Mouse (Mus musculus) forebrain, embryonic 11.5 days (tissue): ENCODE measurements at regions not wholly inside any gene's neighbourhood (a gene's known extent, or its start where the extent isn't known, plus 50 kb on each side); places are given as distances from the start of the nearest gene placed in this dataset.

Experiments
- ATAC-seq: fragments of 200-750 bp; cut with Nextera tagmentation; replicated peaks from 2 replicates; pipeline ENCODE4 v1.8.0; 2017; ENCODE audit warnings: moderate TSS enrichment; ENCODE audit not compliant: low FRiP score
- DNase-seq: peaks from one replicate; pipeline ENCODE4 v3.0.0-alpha.2; 2017; ENCODE audit warnings: low spot score
- H3K27ac ChIP-seq: fragments of 300-500 bp; sonication (generic); 2 replicates; pipeline ENCODE4 v1.5.1; 2014; ENCODE audit warnings: low read depth, low read length
- H3K27me3 ChIP-seq: fragments of 300-500 bp; sonication (generic); 2 replicates; pipeline ENCODE4 v1.6.1; 2014; ENCODE audit warnings: mild to moderate bottlenecking, low read length, mixed read lengths; ENCODE audit not compliant: control insufficient read depth, insufficient read depth
- H3K36me3 ChIP-seq: fragments of 300-500 bp; sonication (generic); 2 replicates; pipeline ENCODE4 v1.6.1; 2014; ENCODE audit warnings: mild to moderate bottlenecking, low read length, moderate library complexity, mixed read lengths; ENCODE audit not compliant: control insufficient read depth, insufficient read depth
- H3K4me1 ChIP-seq: fragments of 300-500 bp; sonication (generic); replicated peaks from 2 replicates; pipeline ENCODE4 v1.6.1; 2014; ENCODE audit warnings: low read length, mixed read lengths; ENCODE audit not compliant: control insufficient read depth, insufficient read depth
- H3K4me2 ChIP-seq: fragments of 300-500 bp; sonication (generic); 2 replicates; pipeline ENCODE4 v1.6.1; 2014; ENCODE audit warnings: low read depth, mild to moderate bottlenecking, low read length, moderate library complexity, mixed read lengths; ENCODE audit not compliant: severe bottlenecking
- H3K4me3 ChIP-seq: fragments of 300-500 bp; sonication (generic); 2 replicates; pipeline ENCODE4 v1.5.1; 2014; ENCODE audit warnings: low read depth, low read length
- H3K9ac ChIP-seq: fragments of 300-500 bp; sonication (generic); 2 replicates; pipeline ENCODE4 v1.6.1; 2014; ENCODE audit warnings: low read length
- H3K9me3 ChIP-seq: fragments of 300-500 bp; sonication (generic); 2 replicates; pipeline ENCODE4 v1.6.1; 2016; ENCODE audit warnings: low read length, mixed read lengths; ENCODE audit not compliant: control insufficient read depth
- WGBS: fragments of 180-500 bp; shearing (Covaris S2); extraction: QIAGEN DNeasy Blood & Tissue Kit; methylation state at CpG from one replicate; pipeline ENCODE4 v1.1.7; 2014; 5-methylcytosine and 5-hydroxymethylcytosine counted together

DNA sequence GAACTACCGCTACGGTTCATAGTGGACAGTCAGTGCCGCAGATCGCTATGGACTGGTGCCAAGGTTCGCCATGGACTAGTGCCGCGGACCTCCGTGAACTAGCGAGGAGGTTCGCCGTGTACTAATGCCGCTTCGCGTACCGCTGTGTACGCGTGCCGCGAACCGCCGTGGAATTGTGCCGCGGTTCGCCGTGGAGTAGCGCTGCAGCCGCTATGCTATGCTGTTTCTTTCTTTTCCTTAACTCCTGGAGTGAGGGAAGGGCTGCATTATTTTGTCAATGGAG is 71.9 kb downstream of the Rtl1 start:
- Histone ChIP-seq H3K27me3 (peaks cover 2% of the 10 kb centered on the region; the same call in 1 of the 2 replicates), H3K4me3 (peak overlapping the region; percentile 21), H3K4me2 (peak overlapping the region; percentile 51), H3K27ac (no peak overlapping the region), H3K36me3 (no peaks in the 10 kb centered on the region), H3K4me1 (peaks cover 6% of the 10 kb centered on the region), H3K9me3 (peaks cover 32% of the 10 kb centered on the region), H3K9ac (no peak overlapping the region)
- ATAC-seq (no peak), DNase-seq (no peak)
- WGBS = 47% methylated on average over 27 of the region's 27 CpGs

DNA sequence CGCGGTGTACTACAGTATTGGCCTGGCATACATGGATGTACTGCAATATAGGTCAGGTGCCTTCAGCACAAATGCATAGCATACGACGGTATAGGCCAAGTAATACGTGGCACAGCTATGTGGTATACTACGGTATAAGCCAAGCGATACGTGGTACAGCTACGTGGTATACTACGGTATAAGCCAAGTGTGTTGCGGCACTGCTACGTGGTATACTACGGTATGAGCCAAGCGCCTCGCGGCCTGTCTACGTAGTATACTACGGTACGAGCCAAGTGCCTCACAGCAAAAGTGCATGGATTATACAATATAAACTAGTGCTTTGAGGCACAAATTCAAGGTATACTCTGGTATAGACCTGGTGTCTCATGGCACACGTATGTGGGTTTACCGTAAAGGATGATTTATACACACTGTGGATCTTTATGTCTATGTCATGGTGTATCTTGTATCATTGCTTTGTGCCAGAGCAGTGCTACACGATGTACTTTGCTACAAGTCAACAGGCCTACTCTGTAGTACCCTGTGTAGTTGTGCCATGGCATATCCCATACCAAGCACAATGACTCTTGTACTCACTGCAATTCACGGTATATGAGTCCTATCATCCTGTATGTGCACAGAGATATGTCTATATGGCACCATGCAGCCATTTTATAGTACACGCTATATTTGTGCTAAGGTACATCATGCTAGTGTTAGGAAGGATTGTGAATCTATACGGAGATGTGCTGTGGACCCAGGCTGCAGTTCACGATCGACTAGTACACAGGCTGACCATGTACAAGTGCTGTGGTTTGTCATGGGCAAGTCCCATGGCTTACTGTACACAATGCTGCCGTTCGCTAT is 72.5 kb downstream of the Rtl1 start:
- Histone ChIP-seq H3K9ac (no peak overlapping the region), H3K4me3 (peak overlapping the region; percentile 21), H3K27ac (no peak overlapping the region), H3K4me1 (peaks cover 6% of the 10 kb centered on the region), H3K27me3 (peaks cover 2% of the 10 kb centered on the region; the same call in 1 of the 2 replicates), H3K9me3 (peaks cover 32% of the 10 kb centered on the region), H3K4me2 (peak overlapping the region; percentile 51), H3K36me3 (no peaks in the 10 kb centered on the region)
- 55% methylated on average over 29 of the region's 29 CpGs for WGBS
- peak; percentile 78 for ATAC-seq
- DNase-seq = no peak

DNA sequence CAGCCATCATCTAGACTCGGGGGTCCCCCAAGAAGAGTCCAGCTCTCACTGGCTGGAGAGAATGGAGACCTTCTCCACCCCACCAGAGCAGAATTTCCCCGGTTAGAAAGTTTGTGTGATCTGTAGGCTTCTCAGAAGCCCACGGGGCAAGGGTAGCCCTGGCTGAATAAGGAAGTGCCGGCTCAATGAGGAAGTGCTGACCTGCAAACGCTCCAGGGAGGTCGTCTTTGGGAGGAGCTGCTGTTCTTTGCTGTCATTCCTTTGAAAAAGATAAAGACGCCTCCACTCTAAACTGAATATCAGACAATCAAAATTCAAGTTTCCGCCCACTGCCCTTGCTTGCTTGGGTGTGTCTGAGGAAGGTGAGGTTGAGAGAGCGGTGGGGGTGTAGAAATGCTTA is 73.0 kb downstream of the Dlk1 start:
- WGBS = 65% methylated on average over 9 of the region's 9 CpGs
- Histone ChIP-seq H3K9me3 (peaks cover 32% of the 10 kb centered on the region), H3K36me3 (no peaks in the 10 kb centered on the region), H3K4me1 (peaks cover 6% of the 10 kb centered on the region), H3K27ac (no peak overlapping the region), H3K27me3 (peaks cover 2% of the 10 kb centered on the region; the same call in 1 of the 2 replicates), H3K4me2 (no peak overlapping the region), H3K9ac (no peak overlapping the region), H3K4me3 (no peak overlapping the region)
- DNase-seq = no peak
- ATAC-seq = no peak

DNA sequence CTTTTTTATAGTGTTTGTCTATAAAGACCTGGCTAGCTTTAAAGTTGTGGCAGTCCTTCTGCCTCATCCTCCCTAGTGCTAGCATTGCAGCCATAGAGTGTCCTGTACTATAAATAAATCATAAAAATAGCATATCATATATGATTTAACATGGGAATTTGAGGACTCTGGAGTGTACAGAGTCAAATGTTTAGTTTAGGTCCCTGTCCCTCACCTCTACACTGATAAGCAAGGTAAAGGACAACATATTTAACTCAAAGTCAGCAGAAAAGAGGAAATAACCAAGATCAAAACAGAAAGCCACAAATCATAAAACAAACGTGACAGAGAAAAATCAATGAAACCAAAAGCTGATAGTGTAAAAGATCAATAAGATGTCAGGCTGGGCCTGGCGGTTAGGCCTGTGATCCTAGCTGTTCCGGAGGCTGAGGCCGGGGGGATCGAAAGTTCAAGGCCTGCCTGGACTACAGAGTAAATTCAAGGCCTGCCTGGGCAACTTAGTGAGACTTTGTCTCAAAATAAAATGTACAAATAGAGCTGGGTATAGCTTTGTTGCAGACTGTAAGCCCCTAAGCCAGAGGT is 68.7 kb downstream of the Dlk1 start:
- WGBS = 78% methylated on average over 5 of the region's 5 CpGs
- ATAC-seq = no peak
- DNase-seq = no peak
- Histone ChIP-seq H3K4me1 (peaks cover 22% of the 10 kb centered on the region), H3K36me3 (no peaks in the 10 kb centered on the region), H3K9ac (no peak overlapping the region), H3K4me2 (no peak overlapping the region), H3K27me3 (no peaks in the 10 kb centered on the region; the same call in 1 of the 2 replicates), H3K4me3 (no peak overlapping the region), H3K27ac (no peak overlapping the region), H3K9me3 (peaks cover 6% of the 10 kb centered on the region; the same call in 1 of the 2 replicates)

DNA sequence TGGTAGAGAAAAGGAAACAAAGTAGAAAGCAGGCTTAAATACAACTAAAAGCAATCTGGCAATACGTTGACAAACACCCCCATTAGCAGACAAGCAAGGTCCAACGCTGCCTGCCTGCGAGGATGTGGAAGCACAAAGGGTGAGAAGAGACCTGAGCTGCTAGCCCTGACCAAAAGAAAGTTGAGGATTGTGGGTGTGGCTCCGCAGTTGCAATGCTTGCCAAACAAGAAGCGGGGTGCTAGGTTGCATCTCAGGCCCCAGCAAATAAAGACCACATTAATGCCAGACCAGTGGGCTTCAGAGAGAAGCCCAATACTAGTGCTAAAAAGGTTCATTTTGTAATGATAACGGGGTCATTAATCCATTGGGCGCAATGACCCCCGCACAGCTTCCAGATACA is 67.8 kb downstream of the Dlk1 start:
- ATAC-seq (peak; percentile 77), DNase-seq (no peak)
- Histone ChIP-seq H3K9me3 (no peaks in the 10 kb centered on the region), H3K4me3 (no peak overlapping the region), H3K4me1 (peaks cover 22% of the 10 kb centered on the region), H3K36me3 (no peaks in the 10 kb centered on the region), H3K4me2 (no peak overlapping the region), H3K27me3 (no peaks in the 10 kb centered on the region), H3K27ac (no peak overlapping the region; the same call in 1 of the 2 replicates), H3K9ac (no peak overlapping the region)
- 16% methylated on average over 8 of the region's 8 CpGs for WGBS

DNA sequence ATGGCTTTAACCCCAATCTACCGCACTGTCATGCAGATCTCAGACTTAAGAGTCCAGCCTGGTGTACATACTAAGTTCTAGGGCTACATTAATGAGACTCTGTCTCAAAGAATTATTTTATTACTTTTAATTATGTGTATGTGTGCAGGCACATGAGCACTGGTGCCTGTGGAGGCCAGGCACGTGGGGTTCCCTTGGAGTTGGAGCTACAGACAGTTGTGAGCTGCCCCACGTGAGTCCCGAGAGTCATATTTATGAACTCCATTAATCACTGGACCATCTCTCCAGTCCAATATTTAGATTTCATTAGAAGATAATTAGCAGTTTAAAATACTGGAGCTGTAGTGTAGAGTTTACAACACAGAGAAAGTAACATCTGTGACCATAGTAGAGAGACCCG is 67.2 kb downstream of the Dlk1 start:
- Histone ChIP-seq H3K27ac (peak overlapping the region; percentile 51; the same call in 1 of the 2 replicates), H3K4me2 (no peak overlapping the region), H3K4me3 (no peak overlapping the region), H3K27me3 (no peaks in the 10 kb centered on the region), H3K36me3 (no peaks in the 10 kb centered on the region), H3K4me1 (peaks cover 22% of the 10 kb centered on the region), H3K9ac (no peak overlapping the region), H3K9me3 (no peaks in the 10 kb centered on the region)
- WGBS = 37% methylated on average over 5 of the region's 5 CpGs
- DNase-seq (no peak), ATAC-seq (peak; percentile 34)

DNA sequence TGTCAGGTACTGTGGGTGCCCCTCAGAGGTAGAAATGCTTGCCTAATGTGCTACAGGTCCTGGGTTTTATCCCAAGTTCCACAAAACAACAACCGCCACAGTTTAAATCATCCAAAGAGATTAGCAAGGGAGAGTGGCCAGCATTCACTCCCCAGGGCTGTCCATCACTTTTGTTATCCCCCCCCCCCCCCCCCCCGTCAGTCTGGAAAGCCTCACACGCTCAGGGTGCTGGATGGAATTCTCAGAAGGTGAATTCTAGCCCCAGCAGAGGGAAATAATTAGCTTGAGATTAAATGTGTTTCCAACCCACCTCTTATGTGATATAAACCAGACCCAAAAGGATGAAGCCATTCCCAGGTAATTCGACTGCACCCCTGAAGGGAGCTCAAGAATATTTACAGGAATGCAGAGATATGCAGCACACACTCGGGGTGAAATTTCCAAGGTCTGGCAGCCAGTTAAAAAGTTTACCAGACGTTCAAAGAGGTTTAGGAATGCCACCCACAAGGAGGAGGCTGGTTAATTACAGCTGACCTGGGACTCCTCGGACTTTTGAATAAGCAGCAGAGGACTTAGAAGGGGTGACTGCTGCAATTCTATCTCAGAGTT is 65.9 kb downstream of the Dlk1 start:
- Histone ChIP-seq H3K36me3 (no peaks in the 10 kb centered on the region), H3K9ac (no peak overlapping the region), H3K27me3 (no peaks in the 10 kb centered on the region), H3K27ac (no peak overlapping the region; the same call in 1 of the 2 replicates), H3K4me3 (no peak overlapping the region), H3K4me2 (no peak overlapping the region), H3K4me1 (peaks cover 22% of the 10 kb centered on the region), H3K9me3 (no peaks in the 10 kb centered on the region)
- 4% methylated on average over 7 of the region's 7 CpGs for WGBS
- ATAC-seq = no peak
- no peak for DNase-seq

DNA sequence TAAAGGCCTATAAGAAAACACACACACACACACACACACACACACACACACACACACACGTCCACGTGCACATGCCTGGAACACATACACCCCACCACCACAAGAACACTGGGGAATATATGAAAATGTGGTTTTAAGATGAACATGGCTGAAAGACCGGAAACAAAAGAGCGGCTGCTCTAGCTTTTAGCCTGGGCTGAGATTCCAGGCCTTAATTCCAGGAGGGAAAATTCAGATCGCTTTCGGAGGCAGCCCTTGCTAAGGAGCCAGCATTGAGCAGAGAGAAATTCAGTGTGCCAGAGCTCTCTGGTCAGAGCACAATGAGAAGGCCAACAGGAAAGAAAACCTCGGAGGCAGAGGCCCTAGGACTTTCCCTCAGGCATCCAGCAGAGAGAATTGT is 65.1 kb downstream of the Dlk1 start:
- Histone ChIP-seq H3K4me3 (no peak overlapping the region), H3K27me3 (no peaks in the 10 kb centered on the region), H3K36me3 (no peaks in the 10 kb centered on the region), H3K27ac (no peak overlapping the region), H3K9me3 (no peaks in the 10 kb centered on the region), H3K9ac (no peak overlapping the region; the same call in 1 of the 2 replicates), H3K4me1 (peaks cover 22% of the 10 kb centered on the region), H3K4me2 (no peak overlapping the region)
- DNase-seq = no peak
- ATAC-seq = no peak
- WGBS = 45% methylated on average over 7 of the region's 7 CpGs
